Mouse (Mus musculus) heart, embryonic 12.5 days (tissue): Measurements from ENCODE around the gene Tle2. TPM values are rescaled to one million over a fixed set of nuclear protein-coding genes. Genes with fewer than 3 reads are reported as not detected.

Experiments used
- ATAC-seq: fragments of 200-750 bp; cut with Nextera tagmentation; 2 replicates; pipeline ENCODE4 v1.8.0; 2017; ENCODE audit warnings: moderate TSS enrichment, moderate library complexity; ENCODE audit not compliant: insufficient number of reproducible peaks, low FRiP score
- H3K27ac ChIP-seq: fragments of 300-500 bp; sonication (generic); 2 replicates; pipeline ENCODE4 v1.5.1; 2016; ENCODE audit warnings: mild to moderate bottlenecking, moderate library complexity; ENCODE audit not compliant: poor library complexity, severe bottlenecking
- H3K27me3 ChIP-seq: fragments of 300-500 bp; sonication (generic); replicated peaks from 2 replicates; pipeline ENCODE4 v1.6.1; 2016; ENCODE audit warnings: mild to moderate bottlenecking, moderate library complexity
- H3K36me3 ChIP-seq: fragments of 300-500 bp; sonication (generic); 2 replicates; pipeline ENCODE4 v1.6.1; 2016; ENCODE audit warnings: mild to moderate bottlenecking, moderate library complexity
- H3K4me1 ChIP-seq: fragments of 300-500 bp; sonication (generic); replicated peaks from 2 replicates; pipeline ENCODE4 v1.6.1; 2016; ENCODE audit warnings: mild to moderate bottlenecking
- H3K4me2 ChIP-seq: fragments of 300-500 bp; sonication (generic); 2 replicates; pipeline ENCODE4 v1.6.1; 2016; ENCODE audit warnings: mild to moderate bottlenecking, moderate library complexity
- H3K4me3 ChIP-seq: fragments of 300-500 bp; sonication (generic); 2 replicates; pipeline ENCODE4 v1.5.1; 2016; ENCODE audit warnings: mild to moderate bottlenecking
- H3K9ac ChIP-seq: fragments of 300-500 bp; sonication (generic); 2 replicates; pipeline ENCODE4 v1.6.1; 2016; ENCODE audit warnings: mild to moderate bottlenecking, moderate library complexity
- H3K9me3 ChIP-seq: fragments of 300-500 bp; sonication (generic); replicated peaks from 2 replicates; pipeline ENCODE4 v1.6.1; 2016; ENCODE audit warnings: mild to moderate bottlenecking, moderate library complexity
- WGBS: fragments of 180-500 bp; shearing (Covaris S2); methylation state at CpG from one replicate; pipeline ENCODE4 v1.1.7; 2016; 5-methylcytosine and 5-hydroxymethylcytosine counted together
- polyA plus RNA-seq: library from polyadenylated mRNA; unstranded; fragments of >200 nt; fragmentation: Nextera tagmentation; extraction: Ambion mirVana; gene quantifications from 2 replicates; pipeline ENCODE4 v1.2.1, GENCODE M21; 2016

Tle2 gene
- polyA plus RNA-seq, 1 experiment from 2014 or later: 25.8 TPM

GRCm38 (mm10) chr10:81633253-81634099 is 59.1 kb downstream of the Tle2 start:
- 3% methylated on average over 37 of the region's 37 CpGs for WGBS
- H3K9ac ChIP-seq: peak overlapping the region; percentile 75
- peak; percentile 90 for ATAC-seq
- no peaks in the 10 kb centered on the region for H3K27me3 ChIP-seq
- H3K27ac ChIP-seq: peak overlapping the region; percentile 31; the same call in 1 of the 2 replicates
- H3K9me3 ChIP-seq: no peaks in the 10 kb centered on the region
- no peaks in the 10 kb centered on the region for H3K36me3 ChIP-seq
- H3K4me1 ChIP-seq: peaks cover 15% of the 10 kb centered on the region
- peak overlapping the region; percentile 58 for H3K4me3 ChIP-seq
- peak overlapping the region; percentile 79 for H3K4me2 ChIP-seq

GRCm38 (mm10) chr10:81636338-81636737 is 62.0 kb downstream of the Tle2 start:
- Histone ChIP-seq H3K27me3 (no peaks in the 10 kb centered on the region), H3K27ac (no peak overlapping the region), H3K36me3 (no peaks in the 10 kb centered on the region), H3K9me3 (no peaks in the 10 kb centered on the region), H3K4me1 (peaks cover 19% of the 10 kb centered on the region), H3K9ac (no peak overlapping the region), H3K4me3 (no peak overlapping the region), H3K4me2 (no peak overlapping the region)
- no peak for ATAC-seq
- 17% methylated on average over 8 of the region's 8 CpGs for WGBS

GRCm38 (mm10) chr10:81638101-81638500 is 63.7 kb downstream of the Tle2 start:
- WGBS: 65% methylated on average over 6 of the region's 6 CpGs
- Histone ChIP-seq H3K27ac (no peak overlapping the region), H3K4me1 (peaks cover 36% of the 10 kb centered on the region), H3K9me3 (no peaks in the 10 kb centered on the region), H3K9ac (no peak overlapping the region), H3K27me3 (no peaks in the 10 kb centered on the region), H3K36me3 (no peaks in the 10 kb centered on the region), H3K4me2 (no peak overlapping the region), H3K4me3 (no peak overlapping the region)
- ATAC-seq: no peak

Other genes starting within 250 kb of the Tle2 start
- 13.4 TPM in 2 replicates for gene Tbxa2r, start 245.8 kb upstream of the Tle2 start, polyA plus RNA-seq
- gene Gipc3, start 231.3 kb upstream of the Tle2 start, polyA plus RNA-seq: not detected in 2 replicates
- gene Hmg20b, start 224.1 kb upstream of the Tle2 start, polyA plus RNA-seq: 107 and 109 TPM in 2 replicates
- 13.0 and 13.4 TPM in 2 replicates for gene Mfsd12, start 217.1 kb upstream of the Tle2 start, polyA plus RNA-seq
- gene 4930404N11Rik, start 208.7 kb upstream of the Tle2 start, polyA plus RNA-seq: 0.82 and 0.91 TPM in 2 replicates
- gene Fzr1, start 196.0 kb upstream of the Tle2 start, polyA plus RNA-seq: 96.4 and 99.5 TPM in 2 replicates
- gene Dohh, start 190.1 kb upstream of the Tle2 start, polyA plus RNA-seq: 66.7 and 66.9 TPM in 2 replicates
- 1.9 and 2.2 TPM in 2 replicates for gene Gm48551, start 190.1 kb upstream of the Tle2 start, polyA plus RNA-seq
- 1.2 and 1.8 TPM in 2 replicates for gene Gm48552, start 185.6 kb upstream of the Tle2 start, polyA plus RNA-seq
- gene Smim24, start 181.5 kb upstream of the Tle2 start, polyA plus RNA-seq: 2.9 and 4.3 TPM in 2 replicates
- gene Nfic, start 118.9 kb upstream of the Tle2 start, polyA plus RNA-seq: 39.3 and 40.7 TPM in 2 replicates
- 0.19 and 0.28 TPM in 2 replicates for gene Celf5, start 91.9 kb upstream of the Tle2 start, polyA plus RNA-seq
- gene Ncln, start 78.2 kb upstream of the Tle2 start, polyA plus RNA-seq: 54.9 and 60.2 TPM in 2 replicates
- 0.42 and 0.52 TPM in 2 replicates for gene S1pr4, start 74.4 kb upstream of the Tle2 start, polyA plus RNA-seq
- gene Gna15, start 50.3 kb upstream of the Tle2 start, polyA plus RNA-seq: 1.9 and 2.3 TPM in 2 replicates
- gene Gna11, start 29.4 kb upstream of the Tle2 start, polyA plus RNA-seq: 58.4 and 66.2 TPM in 2 replicates
- gene Aes, start 15.1 kb upstream of the Tle2 start, polyA plus RNA-seq: 636 and 677 TPM in 2 replicates
- 27.2 and 27.4 TPM in 2 replicates for gene Tle6, start 26.5 kb downstream of the Tle2 start, polyA plus RNA-seq
- gene BC025920, start 31.7 kb downstream of the Tle2 start, polyA plus RNA-seq: 0.50 and 0.72 TPM in 2 replicates
- gene Sirt6, start 53.2 kb downstream of the Tle2 start, polyA plus RNA-seq: 25.4 and 25.6 TPM in 2 replicates
- 9.6 and 12.1 TPM in 2 replicates for gene Ankrd24, start 54.0 kb downstream of the Tle2 start, polyA plus RNA-seq
- 3.3 and 3.5 TPM in 2 replicates for gene Gm10778, start 74.5 kb downstream of the Tle2 start, polyA plus RNA-seq
- 10.3 and 11.5 TPM in 2 replicates for gene Zfp433, start 130.3 kb downstream of the Tle2 start, polyA plus RNA-seq
- 3.9 and 4.5 TPM in 2 replicates for gene Gm3055, start 196.6 kb downstream of the Tle2 start, polyA plus RNA-seq
- 1.7 TPM in 2 replicates for gene Gm4767, start 237.6 kb downstream of the Tle2 start, polyA plus RNA-seq